Mouse (Mus musculus) MEL-GATA-1-ER (cell line): Measurements from ENCODE around the gene Tmc8.
"Not testable (repeated sequence)": the region's sequence is repeated elsewhere in the genome, so short reads cannot be mapped to it uniquely, and the experiment has no call there.

Experiments
- DNase-seq: peaks from one replicate; pipeline ENCODE4 v3.0.0-alpha.2; 2012; ENCODE audit warnings: low read depth; ENCODE audit errors: extremely low read depth

Gene Tmc8

DNA sequence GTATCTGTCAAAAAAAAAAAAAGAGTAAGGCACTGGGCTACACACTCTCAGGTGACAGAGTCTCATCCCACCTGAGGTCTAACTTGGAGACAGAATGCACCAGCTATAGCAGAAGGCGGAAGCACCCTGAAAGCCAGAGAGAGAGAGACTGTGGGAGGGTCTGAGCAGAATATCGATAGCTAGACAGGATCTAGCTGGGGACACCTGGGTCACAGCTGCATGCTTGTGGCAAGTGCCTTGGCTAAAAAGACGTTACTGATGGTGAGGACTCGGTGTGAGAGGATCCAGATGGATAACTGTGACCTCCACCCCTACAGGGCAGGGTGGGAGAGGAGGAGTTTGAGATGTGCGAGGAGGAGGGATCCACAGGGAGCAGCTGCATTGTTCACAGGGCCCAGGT is 15.1 kb downstream of the Tmc8 start:
- no peak for DNase-seq

DNA sequence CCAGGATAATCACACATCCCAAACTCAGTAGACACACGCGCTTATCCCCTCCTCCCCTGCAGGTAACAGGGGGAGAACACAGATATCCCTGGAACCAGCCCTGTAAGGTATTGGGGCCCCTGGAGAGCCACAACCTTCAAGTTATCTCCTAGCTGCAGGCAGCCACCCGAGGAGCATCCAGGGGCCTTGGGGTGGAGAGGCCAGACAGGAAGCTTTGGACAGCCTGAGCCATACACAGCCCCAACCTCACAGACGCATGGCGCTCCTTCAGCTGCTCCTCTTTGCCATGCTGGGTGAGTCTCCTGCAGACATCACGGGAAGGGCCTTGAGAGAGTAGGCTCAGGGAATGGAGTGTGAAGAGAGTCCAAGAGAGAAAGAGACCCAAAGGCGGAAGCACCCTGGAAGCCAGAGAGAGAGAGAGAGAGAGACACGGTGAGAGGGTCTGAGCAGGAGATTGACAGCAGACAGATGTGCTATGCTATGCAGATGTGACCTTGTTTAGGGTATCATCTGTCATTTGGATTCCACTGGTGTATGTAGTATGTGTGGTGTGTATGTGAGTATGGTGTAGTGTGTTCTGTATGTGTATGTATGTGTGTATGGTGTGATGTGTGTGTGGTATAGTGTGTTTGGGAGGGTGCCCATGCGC is 15.8 kb downstream of the Tmc8 start, which contains the start of gene 6030468B19Rik:
Gene 6030468B19Rik, plus strand, starts transcription at position 150 of the 649 bp plus-strand sequence.
- no peak for DNase-seq

DNA sequence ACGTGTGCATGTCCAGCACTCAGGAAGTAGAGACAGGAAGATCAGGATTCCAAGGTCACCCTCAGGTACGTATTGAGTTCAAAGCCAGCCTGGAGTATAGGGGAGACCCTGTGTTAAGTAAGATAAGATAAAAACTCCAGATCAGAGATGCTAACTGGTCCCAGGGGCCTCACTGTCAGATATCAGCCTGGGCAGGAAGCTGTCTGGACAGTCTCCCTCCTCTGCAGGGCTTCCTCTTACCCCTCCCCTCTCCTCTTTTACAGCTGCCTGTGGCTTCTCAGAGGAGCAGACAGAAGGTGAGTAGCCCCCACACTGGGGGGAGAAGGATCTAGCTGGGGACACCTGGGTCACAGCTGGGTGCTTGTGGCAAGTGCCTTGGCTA is 16.3 kb downstream of the Tmc8 start:
- DNase-seq, result no peak

DNA sequence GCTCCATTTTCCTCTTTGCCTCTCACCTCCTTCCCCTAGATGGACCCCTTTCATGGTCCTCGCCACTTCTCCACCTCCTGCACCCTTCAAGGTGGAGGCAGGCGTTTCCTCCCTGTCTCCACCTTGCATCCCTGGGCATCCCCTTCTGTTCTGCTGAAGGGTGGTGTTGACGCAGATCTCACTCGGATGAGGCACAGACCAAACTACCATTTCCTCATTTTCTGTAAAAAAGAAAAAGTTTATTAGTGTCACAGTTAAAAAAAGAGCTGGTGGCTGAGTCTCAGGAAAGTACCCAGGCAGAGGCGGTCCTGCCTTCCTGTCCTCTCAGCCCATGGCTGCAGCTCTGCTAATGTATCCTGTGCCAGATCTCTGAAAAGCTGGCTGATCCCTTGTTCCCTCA is 17.3 kb downstream of the Tmc8 start:
- DNase-seq, result no peak

DNA sequence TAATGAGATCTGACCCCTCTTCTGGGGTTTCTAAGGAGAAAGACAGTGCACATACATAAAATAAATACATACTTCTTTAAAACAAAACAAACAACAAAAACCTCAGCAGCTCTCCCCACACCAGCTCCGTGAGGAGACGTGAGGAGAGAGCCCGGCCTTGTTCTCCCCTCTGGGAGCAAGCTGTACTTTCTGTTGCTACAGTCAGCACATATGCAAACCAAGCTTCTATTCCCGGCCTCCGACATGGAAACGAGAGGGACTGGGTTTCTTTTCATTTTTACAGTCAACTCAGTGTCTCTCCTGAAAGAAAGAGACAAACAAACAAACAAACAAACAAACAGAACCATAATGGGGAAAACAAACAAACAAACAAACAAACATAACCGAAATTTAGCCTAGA is 18.2 kb downstream of the Tmc8 start:
- no peak for DNase-seq

DNA sequence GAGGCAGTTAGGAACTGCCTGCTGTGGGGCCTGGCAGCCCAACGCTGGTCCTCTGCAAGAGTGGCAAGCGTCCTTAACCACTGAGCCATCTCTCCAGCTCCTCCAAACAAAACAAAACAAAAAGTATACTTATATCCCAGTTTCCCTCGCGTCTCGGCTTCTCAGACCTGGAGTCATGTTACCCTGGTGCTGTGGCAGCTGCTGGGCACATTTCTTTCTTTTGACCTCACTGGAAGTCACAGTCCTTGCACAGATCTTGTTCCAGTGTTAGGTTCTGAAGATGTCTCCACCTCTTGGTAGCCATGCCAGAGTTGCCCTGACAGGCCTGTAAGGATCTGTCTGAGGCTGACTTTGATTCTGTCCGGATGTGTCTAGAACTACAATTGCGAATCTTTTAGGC is 19.8 kb downstream of the Tmc8 start:
- DNase-seq, result no peak

DNA sequence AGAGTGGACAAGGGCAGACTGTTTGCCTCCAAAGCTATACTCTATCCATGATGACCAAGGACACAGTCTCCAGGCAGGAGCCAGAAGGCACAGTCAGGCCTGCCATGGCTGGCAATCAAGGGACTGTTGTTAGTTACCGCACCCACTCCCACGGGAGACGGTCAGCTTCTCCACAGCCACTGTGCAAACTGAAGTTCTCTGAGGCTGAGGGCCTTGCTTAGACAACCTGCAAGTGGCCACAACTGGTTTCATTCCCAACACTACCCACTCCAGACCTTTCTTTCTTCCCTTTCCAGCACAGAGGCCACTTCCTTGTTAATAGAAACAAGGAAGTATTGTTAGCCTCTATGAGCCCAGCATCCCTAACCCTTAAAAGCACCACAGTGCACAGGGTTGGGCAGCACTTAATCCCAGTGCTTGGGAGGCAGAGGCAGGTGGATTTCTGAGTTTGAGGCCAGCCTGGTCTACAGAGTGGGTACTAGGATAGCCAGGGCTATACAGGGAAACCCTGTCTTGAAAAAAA is 21.4 kb downstream of the Tmc8 start:
- no peak for DNase-seq

DNA sequence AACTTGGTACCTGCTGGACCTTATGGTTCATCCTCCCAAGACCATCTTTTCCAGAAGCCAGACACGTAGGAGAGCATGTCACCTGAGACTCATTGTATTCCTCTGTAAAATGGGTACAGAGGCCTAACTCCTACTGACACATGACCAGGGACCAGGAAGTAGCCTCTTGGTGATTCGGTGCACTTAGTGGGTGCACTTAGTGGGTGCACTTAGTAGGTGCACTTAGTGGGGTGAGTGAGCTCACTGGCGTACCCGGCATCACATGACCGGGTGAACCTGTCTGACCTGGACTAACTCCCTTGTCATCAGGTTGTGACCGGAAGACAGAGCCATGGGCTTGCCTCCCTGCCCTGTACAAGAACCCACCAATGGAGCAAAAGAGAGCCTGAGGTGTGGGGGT is 24.9 kb downstream of the Tmc8 start:
- DNase-seq, result no peak

DNA sequence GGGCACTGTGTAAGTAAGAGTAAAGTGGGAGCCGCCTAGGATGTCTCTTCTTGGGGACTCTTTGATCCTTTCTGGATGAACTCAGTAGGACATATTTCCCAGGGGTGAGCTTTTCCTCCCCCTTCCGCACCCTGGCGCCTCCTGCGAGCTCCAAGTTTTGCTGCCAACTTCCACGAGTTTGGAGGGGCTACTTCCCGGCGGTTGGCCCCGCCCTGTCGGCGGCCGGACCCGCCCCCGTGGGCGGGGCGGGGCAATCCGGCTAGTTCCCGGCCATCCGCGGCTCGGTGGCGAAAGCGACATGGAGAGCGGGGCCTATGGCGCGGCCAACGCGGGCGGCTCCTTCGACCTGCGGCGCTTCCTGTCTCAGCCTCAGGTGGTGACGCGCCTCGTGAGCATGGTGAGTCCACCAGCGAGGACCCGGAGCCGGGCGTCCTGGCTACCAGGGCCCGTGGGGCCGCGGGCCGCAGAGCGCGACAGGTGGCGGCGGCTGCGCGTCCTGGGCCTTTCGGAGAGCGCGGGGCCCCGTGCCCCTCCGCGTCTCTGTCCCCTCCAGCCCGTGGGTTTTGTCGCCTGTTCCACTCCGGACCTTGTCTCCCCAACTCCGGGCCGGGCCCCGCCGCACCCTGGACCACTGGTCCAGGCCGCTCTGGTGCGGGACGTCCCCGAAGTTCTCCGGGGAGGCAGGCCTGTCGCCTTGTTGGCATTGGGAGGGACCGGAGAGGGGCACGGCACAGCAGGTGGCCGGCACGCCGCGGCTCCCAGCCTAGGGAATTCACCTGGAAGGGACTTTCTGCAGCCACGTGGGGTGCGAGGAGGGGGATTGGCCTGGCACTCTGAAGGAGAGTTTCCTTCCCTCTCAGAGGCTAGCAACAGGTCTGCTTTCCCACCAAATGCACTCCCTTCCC is 27.8 kb downstream of the Tmc8 start, which contains the start of the genes Gm20708 and Syngr2:
Gene Gm20708, plus strand, starts transcription at position 262 of the 905 bp plus-strand sequence.
Gene Syngr2, plus strand, starts transcription at position 262 of the 905 bp plus-strand sequence.
- peak; percentile 38 for DNase-seq

DNA sequence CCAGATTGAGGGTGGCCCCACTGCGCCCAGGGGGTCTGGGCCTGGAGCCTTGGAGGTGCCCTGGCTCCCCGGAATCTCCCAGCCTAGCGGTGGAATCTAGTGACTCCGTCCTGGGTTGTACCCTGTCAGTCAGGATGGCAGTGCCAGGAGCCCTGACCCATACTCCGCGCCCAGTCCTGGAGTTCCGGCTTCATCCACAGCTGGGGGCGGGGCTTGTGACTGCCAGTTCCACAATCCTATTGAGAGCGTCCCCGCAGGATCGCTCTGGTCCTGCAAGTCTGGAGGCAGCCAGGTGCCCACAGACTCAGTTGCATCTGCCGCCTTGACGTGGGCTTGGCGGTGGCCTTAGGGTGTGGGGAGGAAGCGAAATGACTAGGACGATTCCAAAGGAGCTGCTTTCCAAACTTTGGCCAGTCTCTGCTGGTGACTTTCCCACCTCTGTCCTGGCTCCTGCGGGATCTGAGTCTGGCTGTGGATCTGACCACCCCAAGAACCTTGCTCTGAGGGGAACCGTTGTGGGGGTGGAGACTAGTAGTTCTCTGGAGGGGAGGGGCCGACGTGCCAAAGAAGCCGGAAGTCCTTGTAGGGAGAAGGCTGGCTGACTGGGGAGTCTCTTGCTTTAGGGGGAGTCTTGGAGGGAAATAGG is 28.6 kb downstream of the Tmc8 start:
- DNase-seq, result peak; percentile 72

DNA sequence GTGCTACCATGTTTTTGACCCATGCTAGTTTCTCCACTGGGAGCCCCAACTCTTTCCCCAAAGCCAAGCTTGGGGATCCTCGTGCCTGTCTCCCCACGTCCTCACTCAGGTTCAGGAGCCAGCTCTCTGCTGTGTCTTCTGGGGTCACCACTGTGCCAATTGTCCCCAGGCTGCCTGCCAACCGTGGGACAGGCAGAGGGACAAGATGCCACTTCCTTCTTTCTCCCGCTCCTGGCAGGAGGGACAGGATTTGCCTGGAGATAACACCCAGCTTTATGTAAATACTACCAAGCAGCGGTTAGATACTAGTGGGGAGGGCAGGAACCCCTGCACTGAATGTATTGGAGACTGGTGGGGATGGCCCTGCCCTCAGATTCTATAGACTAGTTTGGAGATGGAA is 32.0 kb downstream of the Tmc8 start:
- DNase-seq, result no peak

DNA sequence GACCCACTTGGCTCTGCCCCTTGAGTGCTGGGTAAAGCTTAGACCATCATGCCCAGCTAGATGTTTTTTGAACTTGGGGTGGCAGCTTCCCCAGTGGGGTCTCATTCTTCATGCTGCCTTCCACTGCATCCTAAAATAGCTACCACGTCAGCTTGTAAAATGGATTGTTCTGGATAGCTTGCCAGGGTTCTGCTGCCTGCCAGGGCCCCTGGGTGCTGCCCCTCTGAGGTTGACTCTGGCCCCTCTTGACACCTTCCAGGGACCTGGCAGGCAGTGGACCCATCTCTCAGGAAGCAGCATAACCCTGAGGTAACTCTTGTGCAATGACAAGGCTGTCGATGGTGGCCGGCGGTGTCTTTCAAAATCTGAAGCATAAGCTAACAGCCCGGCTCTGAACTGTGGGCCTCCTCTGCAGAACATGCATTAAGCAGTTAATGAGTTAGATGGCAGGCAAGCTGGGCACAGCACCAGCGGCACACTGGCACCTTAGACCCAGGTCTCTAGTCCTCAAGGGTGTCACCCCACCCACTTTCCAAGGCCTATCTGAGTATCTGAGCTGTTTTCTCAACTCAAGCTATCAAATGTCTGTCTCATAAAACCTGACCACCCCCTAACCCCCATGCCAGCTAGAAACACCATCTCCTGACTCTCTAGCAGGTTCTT is 33.0 kb downstream of the Tmc8 start:
- DNase-seq, result no peak

DNA sequence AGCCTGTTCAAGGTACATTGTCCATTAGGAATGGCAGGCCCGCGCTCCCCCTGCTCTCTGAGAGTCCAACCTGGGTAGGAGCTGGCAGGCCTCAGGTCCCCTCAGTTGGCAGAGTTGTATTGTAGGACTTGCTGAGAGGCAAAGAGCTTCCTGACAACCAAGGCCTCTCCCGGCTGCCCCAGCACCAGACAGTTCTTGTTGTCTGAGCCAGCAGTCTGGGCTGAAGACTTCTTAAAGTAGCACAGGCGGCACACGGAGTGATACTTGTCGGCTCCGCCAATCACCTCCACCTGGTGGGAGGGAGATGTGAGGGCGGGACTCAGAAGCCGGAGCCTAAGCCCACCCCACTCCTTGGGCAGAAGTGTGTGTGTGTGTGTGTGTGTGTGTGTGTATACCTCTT is 34.0 kb downstream of the Tmc8 start:
- DNase-seq, result not testable (repeated sequence)

DNA sequence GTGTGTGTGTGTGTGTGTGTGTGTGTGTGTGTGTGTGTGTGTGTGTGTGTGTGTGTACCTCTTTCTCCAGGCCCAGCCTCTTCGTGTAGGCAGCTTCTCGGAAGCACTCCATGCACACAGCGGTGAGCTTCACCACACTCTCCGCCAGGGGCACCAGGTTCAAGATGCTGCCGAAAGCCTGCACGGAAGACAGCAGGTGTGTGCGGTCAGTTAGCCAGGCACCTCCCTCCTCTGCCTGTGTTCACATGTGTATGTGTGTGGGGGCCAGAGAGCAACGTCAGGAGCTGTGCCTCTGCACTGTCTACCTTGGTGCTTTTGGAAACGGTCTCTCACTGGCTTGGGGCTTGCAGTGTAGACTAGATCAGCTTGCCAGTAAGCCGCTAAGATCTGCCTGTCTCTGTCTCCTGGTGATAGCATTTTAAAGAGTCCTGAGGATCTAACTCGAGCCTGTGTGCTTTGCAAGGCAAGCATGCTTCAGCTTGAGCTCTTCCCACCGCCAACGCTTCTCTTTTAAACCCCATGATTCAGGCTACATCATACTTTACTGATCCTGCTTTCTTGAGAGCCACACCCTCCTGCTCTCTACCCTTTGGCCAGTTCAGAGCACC is 34.6 kb downstream of the Tmc8 start:
- DNase-seq, result no peak

DNA sequence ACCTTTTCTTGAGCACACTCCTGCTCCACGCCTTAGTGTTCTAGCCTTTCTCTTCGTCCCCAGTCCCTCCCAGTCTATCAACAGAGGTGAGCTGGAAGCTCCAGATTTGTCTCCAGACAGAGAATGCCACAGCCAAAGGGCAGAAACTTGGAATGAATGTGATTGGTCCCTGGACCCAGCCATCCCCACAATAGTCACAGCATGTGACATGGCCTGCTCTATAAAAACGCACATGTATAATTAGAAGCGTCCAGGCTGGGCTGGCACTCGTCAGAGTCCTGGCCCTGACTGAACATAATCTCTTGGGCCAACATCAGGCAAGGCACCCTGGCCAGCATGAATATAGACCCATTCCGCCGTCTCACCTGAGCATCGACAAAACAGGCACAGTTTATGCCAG is 37.2 kb downstream of the Tmc8 start:
- no peak for DNase-seq

DNA sequence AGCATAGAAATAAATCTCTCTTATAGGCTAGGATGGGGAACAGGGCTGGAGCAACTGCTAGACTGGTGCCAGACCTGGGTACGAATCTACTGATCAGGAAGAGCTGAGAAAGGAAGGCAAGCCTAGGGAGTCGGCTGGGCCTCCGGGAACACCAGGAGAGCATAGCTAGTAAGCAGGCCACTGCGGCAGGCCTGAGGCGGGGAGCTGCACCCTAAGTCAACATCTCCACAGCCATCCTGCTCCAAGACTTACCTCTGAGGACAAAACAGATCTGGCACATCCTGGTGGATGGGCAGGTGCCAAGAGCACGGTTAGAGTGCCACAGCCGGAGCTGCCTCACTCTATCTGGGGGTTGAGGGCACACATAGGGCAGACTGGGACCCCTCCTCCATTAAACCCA is 38.3 kb downstream of the Tmc8 start:
- DNase-seq, result no peak

DNA sequence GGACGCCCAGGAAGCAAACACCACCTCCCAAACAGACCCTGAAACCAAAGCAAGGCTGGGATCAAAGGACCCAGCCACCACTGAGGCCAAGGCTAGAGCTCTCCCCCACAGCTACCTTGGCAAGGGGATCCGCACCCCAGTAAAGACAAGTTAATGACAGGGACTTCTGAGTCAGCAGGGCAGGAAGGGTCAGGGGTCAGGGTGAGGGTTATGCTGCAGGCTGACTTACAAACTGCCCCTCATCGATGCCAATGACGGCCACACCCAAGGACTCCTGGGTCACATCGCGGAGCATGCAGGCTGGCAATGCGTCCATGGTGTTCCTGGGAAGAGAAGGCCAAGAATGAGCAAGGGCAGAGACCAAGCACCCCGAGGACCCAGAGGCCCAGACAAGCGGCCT is 40.0 kb downstream of the Tmc8 start:
- no peak for DNase-seq

DNA sequence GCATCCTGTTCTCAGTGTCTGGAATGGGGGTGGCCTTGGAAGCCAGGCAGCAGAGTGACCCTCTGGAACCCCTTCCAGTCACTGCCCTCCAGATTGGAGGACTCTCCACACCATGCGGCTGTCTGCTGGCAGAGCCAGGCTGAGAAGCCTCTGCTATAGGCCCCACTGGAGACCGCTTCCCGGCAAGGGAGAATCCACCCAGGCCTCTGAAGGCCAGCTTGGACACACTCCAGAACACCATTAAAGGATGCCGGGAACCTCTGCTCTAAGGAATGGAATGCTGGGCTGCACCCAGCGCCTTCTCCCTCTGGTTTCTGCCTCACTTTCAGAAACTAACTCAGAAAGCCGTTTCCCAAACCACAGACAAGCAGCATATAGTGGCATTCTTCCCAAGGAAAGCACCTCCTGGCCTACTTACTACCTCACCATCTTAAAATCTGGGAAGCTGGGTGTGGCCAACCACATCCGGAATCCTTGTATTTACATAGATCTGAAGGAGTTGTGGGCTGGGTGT is 40.9 kb downstream of the Tmc8 start:
- no peak for DNase-seq

DNA sequence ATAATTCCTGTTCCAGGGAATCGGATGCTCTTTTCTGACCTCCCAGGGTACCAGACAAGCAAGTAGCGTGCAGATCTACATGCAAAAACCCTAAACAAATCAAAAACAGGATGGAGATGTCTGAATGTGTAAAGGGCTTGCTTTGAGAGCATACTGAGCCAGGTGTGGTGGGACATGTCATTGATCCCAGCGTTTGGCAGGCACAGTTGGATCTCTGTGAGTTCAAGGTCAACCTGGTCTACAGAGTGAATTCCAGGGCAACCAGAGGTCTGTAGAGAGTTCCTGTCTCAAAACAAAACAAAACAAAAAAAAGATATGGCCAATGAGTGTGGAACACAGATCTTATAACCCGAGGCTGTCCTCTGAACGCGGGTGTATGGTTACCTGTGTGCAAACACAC is 41.5 kb downstream of the Tmc8 start:
- no peak for DNase-seq

DNA sequence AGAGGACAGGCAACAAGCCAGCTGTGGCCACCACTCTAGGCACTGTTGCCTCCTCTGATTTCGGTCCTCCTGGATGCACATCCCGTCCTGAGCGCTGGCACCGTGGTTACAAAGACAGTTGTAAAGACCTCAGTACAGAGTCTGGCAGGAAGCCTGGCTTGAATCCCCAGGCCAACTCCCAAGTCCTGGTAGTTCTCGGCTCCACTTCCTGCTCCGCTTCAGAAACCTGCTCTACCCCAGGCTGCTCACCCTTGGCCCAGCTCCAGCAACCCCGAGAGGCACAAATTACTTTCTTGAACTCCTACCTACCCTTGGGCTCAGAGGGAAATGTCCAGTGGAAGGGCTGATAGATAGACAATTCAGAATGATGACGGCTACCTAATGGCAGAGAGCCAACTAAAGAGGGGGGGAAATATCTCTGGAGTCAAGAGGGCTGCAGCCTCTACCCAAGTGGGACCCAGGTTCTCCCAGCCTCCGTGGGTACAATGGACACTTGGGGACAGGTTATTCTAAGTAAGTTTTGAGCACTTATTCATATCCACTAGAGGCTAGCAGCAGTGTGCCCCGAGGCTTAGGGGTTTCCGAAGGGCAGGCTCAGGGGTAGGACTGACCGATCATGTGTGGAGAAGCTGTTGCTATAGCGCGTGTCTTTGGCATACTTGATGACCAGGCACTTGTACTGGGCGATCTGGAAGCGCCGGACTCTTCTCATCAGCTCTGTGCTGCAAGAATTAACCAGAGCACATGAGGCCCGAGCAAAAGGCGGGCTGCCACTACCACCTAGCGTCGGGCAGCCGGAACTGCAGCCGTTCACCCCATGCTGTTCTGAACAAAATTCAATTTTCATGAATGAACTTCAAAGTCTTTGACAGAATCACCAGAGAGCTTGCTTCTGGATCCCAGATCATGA is 42.4 kb downstream of the Tmc8 start:
- DNase-seq, result peak; percentile 58
